Mouse (Mus musculus) forebrain, embryonic 15.5 days (tissue): ENCODE results near the gene Tmem145. TPM values are rescaled to one million over a fixed set of nuclear protein-coding genes. Genes with fewer than 3 reads are reported as not detected.

ENCODE experiments used
- ATAC-seq: fragments of 200-750 bp; cut with Nextera tagmentation; replicated peaks from 2 replicates; pipeline ENCODE4 v1.8.0; 2017; ENCODE audit warnings: mild to moderate bottlenecking, moderate TSS enrichment, moderate library complexity
- H3K27ac ChIP-seq: fragments of 300-500 bp; sonication (generic); replicated peaks from 2 replicates; pipeline ENCODE4 v1.5.1; 2015; ENCODE audit warnings: mild to moderate bottlenecking, inconsistent platforms
- H3K27me3 ChIP-seq: fragments of 300-500 bp; sonication (generic); 2 replicates; pipeline ENCODE4 v1.6.1; 2015; ENCODE audit warnings: inconsistent platforms
- H3K36me3 ChIP-seq: fragments of 300-500 bp; sonication (generic); 2 replicates; pipeline ENCODE4 v1.6.1; 2015; ENCODE audit warnings: mild to moderate bottlenecking, inconsistent platforms
- H3K4me1 ChIP-seq: fragments of 300-500 bp; sonication (generic); 2 replicates; pipeline ENCODE4 v1.6.1; 2015; ENCODE audit warnings: inconsistent platforms
- H3K4me2 ChIP-seq: fragments of 300-500 bp; sonication (generic); replicated peaks from 2 replicates; pipeline ENCODE4 v1.6.1; 2015; ENCODE audit warnings: mild to moderate bottlenecking, inconsistent platforms
- H3K4me3 ChIP-seq: fragments of 300-500 bp; sonication (generic); 2 replicates; pipeline ENCODE4 v1.5.1; 2015; ENCODE audit warnings: mild to moderate bottlenecking, inconsistent platforms
- H3K9ac ChIP-seq: fragments of 300-500 bp; sonication (generic); replicated peaks from 2 replicates; pipeline ENCODE4 v1.6.1; 2015; ENCODE audit warnings: mild to moderate bottlenecking, inconsistent platforms
- H3K9me3 ChIP-seq: fragments of 300-500 bp; sonication (generic); 2 replicates; pipeline ENCODE4 v1.6.1; 2016; ENCODE audit warnings: inconsistent platforms
- WGBS: fragments of 180-500 bp; shearing (Covaris S2); methylation state at CpG from one replicate; pipeline ENCODE4 v1.1.7; 2015; ENCODE audit warnings: mixed read lengths; 5-methylcytosine and 5-hydroxymethylcytosine counted together
- polyA plus RNA-seq: library from polyadenylated mRNA; unstranded; fragments of >200 nt; fragmentation: Nextera tagmentation; extraction: Ambion mirVana; gene quantifications from 2 replicates; pipeline ENCODE4 v1.2.1, GENCODE M21; 2015

Tmem145 gene
- polyA plus RNA-seq, 1 experiment from 2014 or later = 32.3 TPM

DNA sequence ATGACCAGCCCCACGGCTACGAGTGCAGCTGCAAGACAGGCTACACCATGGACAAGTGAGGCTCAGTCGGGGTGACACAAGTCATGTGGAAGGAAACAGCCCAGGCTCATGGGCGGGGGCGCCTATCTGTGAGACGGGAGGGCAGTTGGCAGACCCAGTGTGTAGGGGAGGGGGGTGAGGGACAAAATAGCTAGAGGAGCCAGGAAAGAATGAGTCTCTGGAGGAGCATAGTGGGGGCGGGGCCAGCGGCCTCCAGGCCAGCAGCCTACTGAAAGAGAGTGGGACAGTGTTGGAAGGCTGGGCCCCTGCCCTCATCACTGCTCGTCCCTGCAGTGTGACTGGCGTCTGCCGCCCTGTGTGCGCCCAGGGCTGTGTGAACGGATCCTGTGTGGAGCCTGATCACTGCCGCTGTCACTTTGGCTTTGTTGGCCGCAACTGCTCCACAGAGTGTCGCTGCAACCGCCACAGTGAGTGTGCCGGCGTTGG is 52.9 kb downstream of the Tmem145 start:
- Histone ChIP-seq H3K4me3 (no peak overlapping the region), H3K36me3 (peaks cover 49% of the 10 kb centered on the region), H3K9me3 (no peaks in the 10 kb centered on the region), H3K27me3 (no peaks in the 10 kb centered on the region), H3K27ac (no peak overlapping the region; the same call in 1 of the 2 replicates), H3K4me1 (no peaks in the 10 kb centered on the region), H3K4me2 (no peak overlapping the region), H3K9ac (no peak overlapping the region)
- 58% methylated on average over 19 of the region's 19 CpGs for WGBS
- ATAC-seq = peak; percentile 62; the same call in 1 of the 2 replicates

DNA sequence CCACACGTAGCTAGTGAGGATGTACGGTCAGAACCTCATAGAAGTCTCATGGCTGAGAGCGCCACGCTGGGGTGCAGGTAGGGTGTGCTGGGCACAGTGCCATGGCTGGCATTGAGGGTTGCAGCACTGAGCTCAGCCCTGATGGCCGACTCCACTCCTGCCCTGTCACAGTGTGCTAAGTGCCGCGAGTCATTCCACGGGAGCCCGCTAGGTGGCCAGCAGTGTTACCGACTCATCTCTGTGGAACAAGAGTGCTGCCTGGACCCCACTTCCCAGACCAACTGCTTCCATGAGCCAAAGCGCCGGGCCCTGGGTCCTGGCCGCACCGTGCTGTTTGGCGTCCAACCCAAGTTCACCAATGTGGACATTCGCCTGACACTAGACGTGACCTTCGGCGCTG is 57.2 kb downstream of the Tmem145 start:
- no peak overlapping the region for H3K9ac ChIP-seq
- no peak for ATAC-seq
- no peak overlapping the region for H3K4me3 ChIP-seq
- no peak overlapping the region for H3K27ac ChIP-seq
- peaks cover 48% of the 10 kb centered on the region for H3K36me3 ChIP-seq
- peaks cover 15% of the 10 kb centered on the region for H3K27me3 ChIP-seq
- peaks cover 14% of the 10 kb centered on the region for H3K4me1 ChIP-seq
- 86% methylated on average over 19 of the region's 19 CpGs for WGBS
- no peaks in the 10 kb centered on the region for H3K9me3 ChIP-seq
- H3K4me2 ChIP-seq = no peak overlapping the region

DNA sequence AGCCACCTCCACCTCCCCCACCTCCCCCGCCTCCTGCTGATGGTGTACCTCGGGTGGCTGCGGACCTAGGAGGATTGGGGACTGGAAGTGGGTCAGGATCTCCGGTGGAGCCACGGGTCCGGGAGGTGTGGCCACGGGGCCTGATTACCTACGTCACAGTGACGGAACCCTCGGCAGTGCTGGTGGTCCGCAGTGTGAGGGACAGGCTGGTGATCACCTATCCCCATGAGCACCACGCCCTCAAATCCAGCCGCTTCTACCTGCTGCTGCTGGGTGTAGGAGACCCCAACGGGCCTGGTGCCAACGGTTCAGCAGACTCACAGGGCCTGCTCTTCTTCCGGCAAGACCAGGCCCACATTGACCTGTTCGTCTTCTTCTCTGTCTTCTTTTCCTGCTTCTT is 57.7 kb downstream of the Tmem145 start:
- Histone ChIP-seq H3K4me1 (peaks cover 15% of the 10 kb centered on the region), H3K4me3 (no peak overlapping the region), H3K4me2 (no peak overlapping the region), H3K27me3 (peaks cover 20% of the 10 kb centered on the region), H3K9ac (no peak overlapping the region), H3K36me3 (peaks cover 46% of the 10 kb centered on the region), H3K9me3 (no peaks in the 10 kb centered on the region), H3K27ac (no peak overlapping the region)
- 92% methylated on average over 17 of the region's 17 CpGs for WGBS
- ATAC-seq = no peak

Other genes starting within 250 kb of the Tmem145 start
- 15.9 and 17.1 TPM in 2 replicates for gene Grik5, start 233.8 kb upstream of the Tmem145 start, polyA plus RNA-seq
- 35.8 and 40.8 TPM in 2 replicates for gene Zfp574, start 233.5 kb upstream of the Tmem145 start, polyA plus RNA-seq
- gene Pou2f2, start 126.4 kb upstream of the Tmem145 start, polyA plus RNA-seq = 17.4 and 17.5 TPM in 2 replicates
- 17.7 and 18.0 TPM in 2 replicates for gene Dedd2, start 85.5 kb upstream of the Tmem145 start, polyA plus RNA-seq
- gene Zfp526, start 84.7 kb upstream of the Tmem145 start, polyA plus RNA-seq = 1.9 and 2.0 TPM in 2 replicates
- gene Gsk3a, start 68.3 kb upstream of the Tmem145 start, polyA plus RNA-seq = 16.2 and 17.4 TPM in 2 replicates
- 4.8 and 5.5 TPM in 2 replicates for gene Erf, start 55.3 kb upstream of the Tmem145 start, polyA plus RNA-seq
- gene Cic, start 38.4 kb upstream of the Tmem145 start, polyA plus RNA-seq = 53.2 and 54.4 TPM in 2 replicates
- 521 and 550 TPM in 2 replicates for gene Pafah1b3, start 8.1 kb upstream of the Tmem145 start, polyA plus RNA-seq
- gene Prr19, start 4.7 kb upstream of the Tmem145 start, polyA plus RNA-seq = 1.6 and 2.1 TPM in 2 replicates
- gene Megf8, start 11.1 kb downstream of the Tmem145 start, polyA plus RNA-seq = 22.3 and 23.3 TPM in 2 replicates
- not detected in 2 replicates for gene Cnfn, start 63.6 kb downstream of the Tmem145 start, polyA plus RNA-seq
- gene Lipe, start 92.6 kb downstream of the Tmem145 start, polyA plus RNA-seq = 15.4 and 16.1 TPM in 2 replicates
- 0.39 and 0.60 TPM in 2 replicates for gene Cxcl17, start 106.8 kb downstream of the Tmem145 start, polyA plus RNA-seq
- 0.55 and 0.92 TPM in 2 replicates for gene Ceacam1, start 171.5 kb downstream of the Tmem145 start, polyA plus RNA-seq
- 0.10 and 0.23 TPM in 2 replicates for gene Ceacam2, start 233.8 kb downstream of the Tmem145 start, polyA plus RNA-seq